Mouse (Mus musculus) hindbrain, embryonic 16.5 days (tissue): ENCODE measurements around the gene Fsd1. TPM values are rescaled to one million over a fixed set of nuclear protein-coding genes. Genes with fewer than 3 reads are reported as not detected.

Experiments
- ATAC-seq: fragments of 200-750 bp; cut with Nextera tagmentation; 2 replicates; pipeline ENCODE4 v1.8.0; 2017; ENCODE audit warnings: moderate TSS enrichment, moderate library complexity
- H3K27ac ChIP-seq: fragments of 300-500 bp; sonication (generic); 2 replicates; pipeline ENCODE4 v1.5.1; 2014; ENCODE audit warnings: low read depth, mild to moderate bottlenecking, control low read depth, low read length, moderate library complexity
- H3K27me3 ChIP-seq: fragments of 300-500 bp; sonication (generic); replicated peaks from 2 replicates; pipeline ENCODE4 v1.6.1; 2014; ENCODE audit warnings: low read length; ENCODE audit not compliant: control insufficient read depth, insufficient read depth
- H3K36me3 ChIP-seq: fragments of 300-500 bp; sonication (generic); 2 replicates; pipeline ENCODE4 v1.6.1; 2014; ENCODE audit warnings: mild to moderate bottlenecking, low read length, moderate library complexity, mixed read lengths; ENCODE audit not compliant: control insufficient read depth, insufficient read depth
- H3K4me1 ChIP-seq: fragments of 300-500 bp; sonication (generic); 2 replicates; pipeline ENCODE4 v1.6.1; 2014; ENCODE audit warnings: low read depth, low read length; ENCODE audit not compliant: control insufficient read depth, insufficient read depth
- H3K4me2 ChIP-seq: fragments of 300-500 bp; sonication (generic); 2 replicates; pipeline ENCODE4 v1.6.1; 2014; ENCODE audit warnings: mild to moderate bottlenecking, low read length, control low read depth, moderate library complexity
- H3K4me3 ChIP-seq: fragments of 300-500 bp; sonication (generic); 2 replicates; pipeline ENCODE4 v1.5.1; 2014; ENCODE audit warnings: mild to moderate bottlenecking, low read length, control low read depth, moderate library complexity
- H3K9ac ChIP-seq: fragments of 300-500 bp; sonication (generic); 2 replicates; pipeline ENCODE4 v1.6.1; 2014; ENCODE audit warnings: low read depth, mild to moderate bottlenecking, control low read depth, low read length, moderate library complexity
- H3K9me3 ChIP-seq: fragments of 300-500 bp; sonication (generic); 2 replicates; pipeline ENCODE4 v1.6.1; 2014; ENCODE audit warnings: mild to moderate bottlenecking, low read length, moderate library complexity; ENCODE audit not compliant: control insufficient read depth
- WGBS: fragments of 180-500 bp; shearing (Covaris S2); extraction: QIAGEN DNeasy Blood & Tissue Kit; methylation state at CpG from one replicate; pipeline ENCODE4 v1.1.7; 2014; 5-methylcytosine and 5-hydroxymethylcytosine counted together
- polyA plus RNA-seq: library from polyadenylated mRNA; unstranded; fragments of >200 nt; fragmentation: Nextera tagmentation; extraction: Ambion mirVana; gene quantifications from 2 replicates; pipeline ENCODE4 v1.2.1, GENCODE M21; 2015

Fsd1 gene
- polyA plus RNA-seq, 1 experiment from 2014 or later, result 252 TPM

- Histone ChIP-seq H3K4me3 (no peak overlapping the region), H3K4me2 (no peak overlapping the region), H3K27ac (no peak overlapping the region), H3K36me3 (no peaks in the 10 kb centered on the region), H3K27me3 (peaks cover 9% of the 10 kb centered on the region), H3K9me3 (no peaks in the 10 kb centered on the region), H3K4me1 (peaks cover 5% of the 10 kb centered on the region), H3K9ac (no peak overlapping the region)
- no peak for ATAC-seq
- WGBS, result 76% methylated on average over 3 of the region's 3 CpGs
Observed at GRCm38 (mm10) chr17:56003000-56003399, 16.7 kb downstream of the Fsd1 start.

- H3K9ac ChIP-seq, result no peak within 1 kb of the TSS; the same call in 1 of the 2 replicates
- no peak within 1 kb of the TSS for H3K4me2 ChIP-seq
- 50% methylated on average over 13 of the region's 13 CpGs for WGBS
- ATAC-seq, result no peak
- H3K4me1 ChIP-seq, result peaks cover 13% of the 10 kb centered on the region
- H3K9me3 ChIP-seq, result no peaks in the 10 kb centered on the region
- H3K4me3 ChIP-seq, result peak within 1 kb of the TSS; percentile 8; the same call in 1 of the 2 replicates
- no peak within 1 kb of the TSS for H3K27ac ChIP-seq
- H3K27me3 ChIP-seq, result peaks cover 1% of the 10 kb centered on the region
- H3K36me3 ChIP-seq, result no peaks in the 10 kb centered on the region
Observed at GRCm38 (mm10) chr17:56005415-56006061, 19.2 kb downstream of the Fsd1 start, which contains the start of the genes Stap2 and Mpnd. TSS of gene Stap2 (minus strand) at chr17:56005584. TSS of gene Mpnd (plus strand) at chr17:56005711.

GRCm38 (mm10) chr17:56006956-56007355 lies 20.6 kb downstream of the Fsd1 start:
- peaks cover 25% of the 10 kb centered on the region for H3K4me1 ChIP-seq
- ATAC-seq, result no peak
- WGBS, result 49% methylated on average over 10 of the region's 10 CpGs

GRCm38 (mm10) chr17:56007444-56008355 lies 21.4 kb downstream of the Fsd1 start:
- no peaks in the 10 kb centered on the region for H3K27me3 ChIP-seq
- ATAC-seq, result peak; percentile 32; the same call in 1 of the 2 replicates
- peak overlapping the region; percentile 47; the same call in 1 of the 2 replicates for H3K9ac ChIP-seq

More at GRCm38 (mm10) chr17:56006956-56007355, 20.6 kb downstream of the Fsd1 start:
- H3K36me3 ChIP-seq, result peaks cover 6% of the 10 kb centered on the region
- no peak overlapping the region for H3K9ac ChIP-seq
- no peak overlapping the region for H3K4me2 ChIP-seq
- no peak overlapping the region for H3K4me3 ChIP-seq
- H3K27ac ChIP-seq, result no peak overlapping the region; the same call in 1 of the 2 replicates
- H3K9me3 ChIP-seq, result no peaks in the 10 kb centered on the region
- H3K27me3 ChIP-seq, result no peaks in the 10 kb centered on the region

GRCm38 (mm10) chr17:56008356-56009087 lies 22.2 kb downstream of the Fsd1 start:
- Histone ChIP-seq H3K4me2 (peak overlapping the region; percentile 100), H3K9ac (peak overlapping the region; percentile 94), H3K27me3 (no peaks in the 10 kb centered on the region), H3K27ac (peak overlapping the region; percentile 98), H3K4me1 (peaks cover 25% of the 10 kb centered on the region), H3K4me3 (peak overlapping the region; percentile 94), H3K36me3 (peaks cover 18% of the 10 kb centered on the region), H3K9me3 (no peaks in the 10 kb centered on the region)
- WGBS, result under 1% methylated on average over 21 of the region's 21 CpGs
- peak; percentile 94 for ATAC-seq

More at GRCm38 (mm10) chr17:56007444-56008355, 21.4 kb downstream of the Fsd1 start:
- Histone ChIP-seq H3K9me3 (no peaks in the 10 kb centered on the region), H3K36me3 (peaks cover 12% of the 10 kb centered on the region), H3K4me1 (peaks cover 25% of the 10 kb centered on the region), H3K4me2 (peak overlapping the region; percentile 100), H3K27ac (peak overlapping the region; percentile 98), H3K4me3 (peak overlapping the region; percentile 94)
- 35% methylated on average over 13 of the region's 14 CpGs for WGBS

GRCm38 (mm10) chr17:56009088-56009961 lies 23.0 kb downstream of the Fsd1 start:
- Histone ChIP-seq H3K4me3 (peak overlapping the region; percentile 94), H3K36me3 (peaks cover 19% of the 10 kb centered on the region), H3K9ac (peak overlapping the region; percentile 94), H3K4me2 (peak overlapping the region; percentile 100), H3K9me3 (no peaks in the 10 kb centered on the region), H3K27ac (peak overlapping the region; percentile 98), H3K4me1 (peaks cover 25% of the 10 kb centered on the region), H3K27me3 (no peaks in the 10 kb centered on the region)
- 1% methylated on average over 56 of the region's 62 CpGs for WGBS
- ATAC-seq, result peak; percentile 89

GRCm38 (mm10) chr17:56009962-56010240 lies 23.6 kb downstream of the Fsd1 start:
- WGBS, result 35% methylated on average over 2 of the region's 2 CpGs
- peak overlapping the region; percentile 100 for H3K4me2 ChIP-seq
- H3K27ac ChIP-seq, result peak overlapping the region; percentile 98
- H3K9me3 ChIP-seq, result no peaks in the 10 kb centered on the region
- peak overlapping the region; percentile 94 for H3K4me3 ChIP-seq
- peaks cover 22% of the 10 kb centered on the region for H3K36me3 ChIP-seq
- peaks cover 25% of the 10 kb centered on the region for H3K4me1 ChIP-seq
- peak overlapping the region; percentile 94 for H3K9ac ChIP-seq
- ATAC-seq, result no peak
- H3K27me3 ChIP-seq, result no peaks in the 10 kb centered on the region

- H3K27ac ChIP-seq, result no peak overlapping the region
Observed at GRCm38 (mm10) chr17:56010255-56010654, 23.9 kb downstream of the Fsd1 start.

More at GRCm38 (mm10) chr17:56010255-56010654, 23.9 kb downstream of the Fsd1 start:
- H3K4me2 ChIP-seq, result peak overlapping the region; percentile 100
- H3K4me1 ChIP-seq, result peaks cover 25% of the 10 kb centered on the region
- H3K36me3 ChIP-seq, result peaks cover 25% of the 10 kb centered on the region
- peak overlapping the region; percentile 94 for H3K4me3 ChIP-seq
- no peaks in the 10 kb centered on the region for H3K27me3 ChIP-seq
- no peak for ATAC-seq
- 67% methylated on average over 14 of the region's 14 CpGs for WGBS
- H3K9ac ChIP-seq, result peak overlapping the region; percentile 94
- H3K9me3 ChIP-seq, result no peaks in the 10 kb centered on the region
